Mouse (Mus musculus): ENCODE data around the gene Bud13.
"Not testable (repeated sequence)": the region's sequence is repeated elsewhere in the genome, so short reads cannot be mapped to it uniquely, and the experiment has no call there.

Gene Bud13

GRCm38 (mm10) chr9:46302142-46302541 lies 19.3 kb downstream of the Bud13 start:
- DNase-seq (ENCODE audit: low read depth, low spot score), result peak; percentile 18

GRCm38 (mm10) chr9:46309121-46309520 lies 26.3 kb downstream of the Bud13 start:
- no peak for DNase-seq (ENCODE audit: low read depth, low spot score)

- peak; percentile 46 for DNase-seq (ENCODE audit: low read depth, low spot score)
These were observed 31.7 kb downstream of the Bud13 start for GRCm38 (mm10) chr9:46314507-46314906.

- DNase-seq (ENCODE audit: low read depth, low spot score), result no peak
These were observed 32.1 kb downstream of the Bud13 start for GRCm38 (mm10) chr9:46314921-46315320.

GRCm38 (mm10) chr9:46315807-46316365 lies 33.1 kb downstream of the Bud13 start:
- DNase-seq (ENCODE audit: low read depth, low spot score), result no peak

- DNase-seq (ENCODE audit: low read depth, low spot score), result no peak
These were observed 33.6 kb downstream of the Bud13 start for GRCm38 (mm10) chr9:46316388-46316787.

- no peak for DNase-seq (ENCODE audit: low read depth, low spot score)
These were observed 34.1 kb downstream of the Bud13 start for GRCm38 (mm10) chr9:46316909-46317308.

GRCm38 (mm10) chr9:46317957-46318356 lies 35.1 kb downstream of the Bud13 start:
- no peak for DNase-seq (ENCODE audit: low read depth, low spot score)

GRCm38 (mm10) chr9:46319886-46320285 lies 37.1 kb downstream of the Bud13 start, which contains the start of gene 4931429L15Rik:
Gene 4931429L15Rik (minus strand): TSS chr9:46319986.
- DNase-seq (ENCODE audit: low read depth, low spot score), result not testable (repeated sequence)

- DNase-seq (ENCODE audit: low read depth, low spot score), result no peak
These were observed 37.7 kb downstream of the Bud13 start for GRCm38 (mm10) chr9:46320461-46320860.

GRCm38 (mm10) chr9:46326694-46327405 lies 44.0 kb downstream of the Bud13 start:
- no peak for DNase-seq (ENCODE audit: low read depth, low spot score)

- DNase-seq (ENCODE audit: low read depth, low spot score), result no peak
These were observed 45.1 kb downstream of the Bud13 start for GRCm38 (mm10) chr9:46327706-46328571.

GRCm38 (mm10) chr9:46328572-46329249 lies 45.9 kb downstream of the Bud13 start:
- DNase-seq (ENCODE audit: low read depth, low spot score), result no peak

- no peak for DNase-seq (ENCODE audit: low read depth, low spot score)
These were observed 46.4 kb downstream of the Bud13 start for GRCm38 (mm10) chr9:46329250-46329648.

- DNase-seq (ENCODE audit: low read depth, low spot score), result no peak
These were observed 47.2 kb downstream of the Bud13 start for GRCm38 (mm10) chr9:46329801-46330585.

GRCm38 (mm10) chr9:46330586-46330895 lies 47.7 kb downstream of the Bud13 start:
- no peak for DNase-seq (ENCODE audit: low read depth, low spot score)

GRCm38 (mm10) chr9:46331301-46331700 lies 48.5 kb downstream of the Bud13 start:
- no peak for DNase-seq (ENCODE audit: low read depth, low spot score)

- DNase-seq (ENCODE audit: low read depth, low spot score), result no peak
These were observed 51.7 kb downstream of the Bud13 start for GRCm38 (mm10) chr9:46334471-46335025.

GRCm38 (mm10) chr9:46335461-46335995 lies 52.7 kb downstream of the Bud13 start:
- DNase-seq (ENCODE audit: low read depth, low spot score), result no peak

GRCm38 (mm10) chr9:46336294-46336693 lies 53.5 kb downstream of the Bud13 start:
- DNase-seq (ENCODE audit: low read depth, low spot score), result not testable (repeated sequence)

GRCm38 (mm10) chr9:46337331-46337730 lies 54.5 kb downstream of the Bud13 start:
- no peak for DNase-seq (ENCODE audit: low read depth, low spot score)

Data from skeletal muscle tissue, adult 2 months (tissue).